Mouse (Mus musculus) forebrain, embryonic 11.5 days (tissue): Measurements from ENCODE around the gene Tmub1. TPM values are rescaled to one million over a fixed set of nuclear protein-coding genes. Genes with fewer than 3 reads are reported as not detected.

Experiments used
- ATAC-seq: fragments of 200-750 bp; cut with Nextera tagmentation; replicated peaks from 2 replicates; pipeline ENCODE4 v1.8.0; 2017; ENCODE audit warnings: moderate TSS enrichment; ENCODE audit not compliant: low FRiP score
- DNase-seq: peaks from one replicate; pipeline ENCODE4 v3.0.0-alpha.2; 2017; ENCODE audit warnings: low spot score
- H3K27ac ChIP-seq: fragments of 300-500 bp; sonication (generic); 2 replicates; pipeline ENCODE4 v1.5.1; 2014; ENCODE audit warnings: low read depth, low read length
- H3K27me3 ChIP-seq: fragments of 300-500 bp; sonication (generic); 2 replicates; pipeline ENCODE4 v1.6.1; 2014; ENCODE audit warnings: mild to moderate bottlenecking, low read length, mixed read lengths; ENCODE audit not compliant: control insufficient read depth, insufficient read depth
- H3K36me3 ChIP-seq: fragments of 300-500 bp; sonication (generic); 2 replicates; pipeline ENCODE4 v1.6.1; 2014; ENCODE audit warnings: mild to moderate bottlenecking, low read length, moderate library complexity, mixed read lengths; ENCODE audit not compliant: control insufficient read depth, insufficient read depth
- H3K4me1 ChIP-seq: fragments of 300-500 bp; sonication (generic); replicated peaks from 2 replicates; pipeline ENCODE4 v1.6.1; 2014; ENCODE audit warnings: low read length, mixed read lengths; ENCODE audit not compliant: control insufficient read depth, insufficient read depth
- H3K4me2 ChIP-seq: fragments of 300-500 bp; sonication (generic); 2 replicates; pipeline ENCODE4 v1.6.1; 2014; ENCODE audit warnings: low read depth, mild to moderate bottlenecking, low read length, moderate library complexity, mixed read lengths; ENCODE audit not compliant: severe bottlenecking
- H3K4me3 ChIP-seq: fragments of 300-500 bp; sonication (generic); 2 replicates; pipeline ENCODE4 v1.5.1; 2014; ENCODE audit warnings: low read depth, low read length
- H3K9ac ChIP-seq: fragments of 300-500 bp; sonication (generic); 2 replicates; pipeline ENCODE4 v1.6.1; 2014; ENCODE audit warnings: low read length
- H3K9me3 ChIP-seq: fragments of 300-500 bp; sonication (generic); 2 replicates; pipeline ENCODE4 v1.6.1; 2016; ENCODE audit warnings: low read length, mixed read lengths; ENCODE audit not compliant: control insufficient read depth
- WGBS: fragments of 180-500 bp; shearing (Covaris S2); extraction: QIAGEN DNeasy Blood & Tissue Kit; methylation state at CpG from one replicate; pipeline ENCODE4 v1.1.7; 2014; 5-methylcytosine and 5-hydroxymethylcytosine counted together
- polyA plus RNA-seq: library from polyadenylated mRNA; unstranded; fragments of >200 nt; fragmentation: Nextera tagmentation; extraction: Ambion mirVana; gene quantifications from 2 replicates; pipeline ENCODE4 v1.2.1, GENCODE M21; 2014

Gene Tmub1
- polyA plus RNA-seq, 1 experiment from 2014 or later = 30.2 TPM

- Histone ChIP-seq H3K27me3 (no peaks in the 10 kb centered on the region), H3K4me3 (peak within 1 kb of the TSS; percentile 93), H3K9ac (peak within 1 kb of the TSS; percentile 93), H3K36me3 (no peaks in the 10 kb centered on the region; the same call in 1 of the 2 replicates), H3K4me2 (peak within 1 kb of the TSS; percentile 98), H3K4me1 (peaks cover 36% of the 10 kb centered on the region), H3K9me3 (no peaks in the 10 kb centered on the region), H3K27ac (peak within 1 kb of the TSS; percentile 86)
- DNase-seq (peak; percentile 74), ATAC-seq (peak; percentile 55)
- 1% methylated on average over 52 of the region's 85 CpGs for WGBS
Measured at GRCm38 (mm10) chr5:24452030-24452690, 4.5 kb upstream of the Tmub1 start, which contains the start of gene Agap3. Gene Agap3 (plus strand): TSS chr5:24452177.

- H3K4me1 ChIP-seq = peaks cover 36% of the 10 kb centered on the region
- WGBS = 3% methylated on average over 50 of the region's 66 CpGs
- ATAC-seq = peak; percentile 73
Measured at GRCm38 (mm10) chr5:24451264-24452029, 3.8 kb upstream of the Tmub1 start.

GRCm38 (mm10) chr5:24446630-24447029 is 1.0 kb downstream of the Tmub1 start:
- WGBS = 93% methylated on average over 7 of the region's 7 CpGs
- Histone ChIP-seq H3K27ac (no peak overlapping the region), H3K36me3 (no peaks in the 10 kb centered on the region; the same call in 1 of the 2 replicates), H3K4me2 (0 out of 2 replicates have a peak overlapping the region, but pooled peaks have one; percentile 83), H3K9me3 (no peaks in the 10 kb centered on the region), H3K4me1 (peaks cover 24% of the 10 kb centered on the region; the same call in 1 of the 2 replicates), H3K9ac (no peak overlapping the region), H3K27me3 (no peaks in the 10 kb centered on the region), H3K4me3 (no peak overlapping the region)
- DNase-seq (no peak), ATAC-seq (no peak)

More at GRCm38 (mm10) chr5:24451264-24452029, 3.8 kb upstream of the Tmub1 start:
- no peaks in the 10 kb centered on the region for H3K36me3 ChIP-seq
- peak overlapping the region; percentile 93 for H3K4me3 ChIP-seq
- H3K27me3 ChIP-seq = no peaks in the 10 kb centered on the region
- H3K27ac ChIP-seq = peak overlapping the region; percentile 86
- no peaks in the 10 kb centered on the region for H3K9me3 ChIP-seq
- H3K9ac ChIP-seq = peak overlapping the region; percentile 93
- peak overlapping the region; percentile 98 for H3K4me2 ChIP-seq
- DNase-seq = peak; percentile 95

GRCm38 (mm10) chr5:24445428-24446080 is 2.1 kb downstream of the Tmub1 start:
- peaks cover 19% of the 10 kb centered on the region; the same call in 1 of the 2 replicates for H3K4me1 ChIP-seq
- H3K9me3 ChIP-seq = no peaks in the 10 kb centered on the region
- DNase-seq = no peak
- no peak; the same call in 1 of the 2 replicates for ATAC-seq
- WGBS = 56% methylated on average over 20 of the region's 20 CpGs
- H3K4me3 ChIP-seq = peak overlapping the region; percentile 93
- peak overlapping the region; percentile 97 for H3K9ac ChIP-seq
- peak overlapping the region; percentile 63 for H3K27ac ChIP-seq
- H3K36me3 ChIP-seq = peaks cover 3% of the 10 kb centered on the region; the same call in 1 of the 2 replicates
- H3K4me2 ChIP-seq = peak overlapping the region; percentile 87
- no peaks in the 10 kb centered on the region for H3K27me3 ChIP-seq

GRCm38 (mm10) chr5:24444746-24445427 is 2.8 kb downstream of the Tmub1 start, which contains the start of gene Fastk:
Gene Fastk (minus strand): TSS chr5:24445287.
- H3K27ac ChIP-seq = peak within 1 kb of the TSS; percentile 75
- peak within 1 kb of the TSS; percentile 93 for H3K4me3 ChIP-seq
- H3K4me2 ChIP-seq = peak within 1 kb of the TSS; percentile 87
- no peaks in the 10 kb centered on the region for H3K27me3 ChIP-seq
- ATAC-seq (peak; percentile 82), DNase-seq (peak; percentile 96)
- H3K4me1 ChIP-seq = peaks cover 19% of the 10 kb centered on the region; the same call in 1 of the 2 replicates
- H3K9me3 ChIP-seq = no peaks in the 10 kb centered on the region
- peak within 1 kb of the TSS; percentile 97 for H3K9ac ChIP-seq
- peaks cover 3% of the 10 kb centered on the region; the same call in 1 of the 2 replicates for H3K36me3 ChIP-seq
- under 1% methylated on average over 60 of the region's 60 CpGs for WGBS

GRCm38 (mm10) chr5:24443927-24444326 is 3.7 kb downstream of the Tmub1 start:
- Histone ChIP-seq H3K4me1 (peaks cover 19% of the 10 kb centered on the region; the same call in 1 of the 2 replicates), H3K27ac (no peak overlapping the region), H3K27me3 (no peaks in the 10 kb centered on the region), H3K9me3 (no peaks in the 10 kb centered on the region), H3K9ac (peak overlapping the region; percentile 97), H3K4me3 (peak overlapping the region; percentile 93), H3K36me3 (peaks cover 3% of the 10 kb centered on the region; the same call in 1 of the 2 replicates), H3K4me2 (peak overlapping the region; percentile 87)
- no peak for DNase-seq
- ATAC-seq = no peak
- 89% methylated on average over 12 of the region's 12 CpGs for WGBS

- no peak overlapping the region for H3K4me2 ChIP-seq
- no peak overlapping the region for H3K4me3 ChIP-seq
- no peaks in the 10 kb centered on the region for H3K27me3 ChIP-seq
- H3K27ac ChIP-seq = no peak overlapping the region
- H3K4me1 ChIP-seq = peaks cover 19% of the 10 kb centered on the region; the same call in 1 of the 2 replicates
- DNase-seq (no peak), ATAC-seq (no peak)
- H3K9ac ChIP-seq = no peak overlapping the region
- WGBS = 97% methylated on average over 7 of the region's 7 CpGs
- H3K9me3 ChIP-seq = no peaks in the 10 kb centered on the region
- H3K36me3 ChIP-seq = peaks cover 3% of the 10 kb centered on the region; the same call in 1 of the 2 replicates
Measured at GRCm38 (mm10) chr5:24443204-24443603, 4.5 kb downstream of the Tmub1 start.
